Mouse (Mus musculus) G1E-ER4 (cell line): Measurements from ENCODE around the gene Acot7. TPM values are rescaled to one million over a fixed set of nuclear protein-coding genes. Genes with fewer than 3 reads are reported as not detected.

Experiments
- GATA1 ChIP-seq: IDR thresholded peaks from one replicate; pipeline ENCODE4 v1.8.0; 2012; ENCODE audit warnings: low read length, inconsistent platforms
- polyA plus RNA-seq: library from polyadenylated mRNA; stranded (reverse); fragments of >175 nt; gene quantifications from 2 replicates; pipeline ENCODE4 v1.2.3, GENCODE M21; 2012

Gene Acot7
- polyA plus RNA-seq, 1 experiment, result 28.6 TPM

DNA sequence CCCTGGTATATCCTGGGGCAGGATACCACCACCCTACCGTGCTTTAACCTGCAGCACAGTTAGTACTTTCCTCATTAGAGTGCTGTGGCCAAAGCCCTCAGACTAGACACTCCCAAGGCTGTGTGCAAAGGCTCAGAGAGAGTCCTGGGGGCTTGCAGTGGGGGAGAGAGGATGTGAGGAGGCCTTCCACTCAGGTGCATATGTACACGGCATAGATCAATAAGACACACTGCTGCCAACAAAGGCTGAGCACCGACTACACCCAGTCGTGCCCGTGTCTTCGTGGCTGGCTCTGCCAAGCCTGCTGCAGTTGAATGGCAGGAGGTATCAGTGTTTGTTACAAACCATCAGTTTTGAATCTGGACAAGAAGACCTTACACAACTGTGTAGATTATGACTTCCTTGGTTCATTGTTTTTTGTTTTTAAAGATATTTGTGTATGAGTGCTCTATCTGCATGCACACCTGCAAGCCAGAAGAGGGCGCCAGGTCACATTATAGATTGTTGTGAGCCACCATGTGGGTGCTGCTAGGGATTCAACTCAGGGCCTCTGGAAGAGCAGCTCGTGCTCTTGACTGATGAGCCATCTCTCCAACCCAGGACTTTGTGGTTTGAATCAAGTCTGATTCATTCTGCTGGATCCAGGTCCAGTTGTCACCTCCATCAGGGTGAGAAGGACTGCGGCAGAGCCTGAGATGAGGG is 87.1 kb downstream of the Acot7 start:
- no peak for TF ChIP-seq GATA1

DNA sequence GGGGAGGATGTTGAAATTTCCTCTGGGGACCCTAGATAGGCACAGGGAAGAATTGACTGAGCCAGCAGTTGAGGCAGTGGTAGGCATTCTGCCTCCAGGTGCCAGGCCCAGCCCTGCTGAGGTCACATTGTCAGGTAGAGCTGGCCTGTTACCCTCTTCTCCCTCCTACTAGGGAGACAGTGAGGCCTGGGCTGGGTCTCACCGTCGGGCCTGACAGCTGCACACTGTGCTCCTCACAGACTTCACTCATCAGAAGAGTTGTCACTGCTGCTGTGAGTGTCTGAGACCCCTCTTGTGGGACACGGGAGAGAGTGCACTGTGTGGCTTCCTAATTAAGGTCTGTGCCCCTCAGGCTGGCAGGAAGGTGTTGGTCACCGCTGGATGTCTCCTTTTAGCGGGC is 87.9 kb downstream of the Acot7 start:
- TF ChIP-seq GATA1, result no peak

DNA sequence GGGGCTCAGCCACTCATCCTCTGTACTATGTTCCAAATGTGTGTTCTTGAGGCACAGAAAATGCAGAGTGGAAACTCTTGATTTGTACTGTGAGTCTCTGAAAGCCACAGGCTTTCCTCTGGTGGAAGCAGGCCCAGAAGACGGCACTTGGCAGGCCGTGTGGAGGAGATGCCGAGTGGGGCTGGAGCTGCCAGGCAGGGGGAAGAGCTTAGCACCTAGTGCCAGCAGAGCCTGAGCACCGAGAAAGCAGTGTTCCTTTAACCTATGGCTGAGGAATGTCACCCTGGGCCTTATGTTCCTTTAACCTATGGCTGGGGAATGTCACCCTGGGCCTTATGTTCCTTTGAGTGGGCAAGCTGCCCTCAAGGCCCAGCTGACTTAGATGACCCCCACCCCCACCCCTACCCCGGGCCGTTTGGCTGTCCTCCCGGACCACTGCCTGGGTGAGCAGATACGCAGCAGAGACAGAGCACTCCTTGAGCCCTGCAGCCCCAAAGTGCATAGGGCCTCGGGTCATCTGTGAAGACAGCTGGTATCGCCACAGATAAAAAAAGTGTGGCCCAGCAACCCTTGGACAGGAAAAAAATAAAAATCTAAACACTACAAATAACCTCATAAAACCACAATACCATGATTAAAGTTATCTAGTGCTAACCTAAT is 88.4 kb downstream of the Acot7 start:
- TF ChIP-seq GATA1, result no peak

DNA sequence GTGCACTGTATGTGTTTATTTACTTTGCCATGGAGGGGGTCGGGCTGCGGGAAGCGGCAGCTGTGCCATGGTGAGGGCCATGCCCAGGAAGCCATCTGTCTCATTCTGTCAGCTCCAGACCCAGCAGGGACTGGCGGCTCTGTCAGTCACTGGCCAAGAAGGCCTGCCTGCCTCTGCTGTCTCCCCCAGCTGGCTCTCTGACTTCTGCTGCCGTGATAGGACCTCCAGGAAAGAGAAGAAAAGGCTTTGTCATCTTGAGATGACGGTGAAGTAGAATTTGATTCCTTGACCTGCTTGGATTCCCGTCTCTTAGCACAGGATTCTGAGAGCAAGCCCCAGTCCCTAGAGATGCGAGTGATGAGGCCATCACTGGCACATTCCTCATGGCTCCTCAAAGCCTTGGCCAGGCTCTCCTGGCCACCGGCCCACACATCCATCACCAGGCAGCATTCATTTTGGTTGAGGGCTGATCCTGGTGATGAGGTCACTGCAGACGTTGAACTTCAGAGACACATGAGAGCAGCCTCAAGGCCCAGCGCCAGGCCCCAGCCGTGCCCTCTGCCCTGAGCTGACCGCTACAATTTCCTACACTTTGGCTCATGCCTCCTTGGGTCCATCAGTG is 89.9 kb downstream of the Acot7 start:
- no peak for TF ChIP-seq GATA1

DNA sequence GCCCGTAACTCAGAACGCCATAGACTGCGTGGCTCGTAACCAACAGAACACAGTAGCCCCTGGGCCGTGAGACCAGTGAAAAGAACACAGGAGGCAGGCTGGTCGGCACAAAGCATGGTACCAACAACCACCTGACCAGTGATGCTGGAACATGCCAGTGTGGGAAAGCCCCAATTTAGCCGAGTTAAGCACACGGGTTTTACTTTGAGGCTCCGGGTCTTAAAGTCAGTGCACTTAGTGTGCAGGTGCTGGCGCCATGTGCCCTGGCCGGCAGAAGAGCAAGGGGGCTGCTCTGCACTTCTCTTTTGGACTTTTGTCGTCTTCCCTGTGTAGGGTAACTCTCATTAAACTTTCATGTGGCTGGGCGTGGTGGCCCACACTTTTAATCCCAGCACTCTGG is 92.0 kb downstream of the Acot7 start:
- TF ChIP-seq GATA1, result no peak

DNA sequence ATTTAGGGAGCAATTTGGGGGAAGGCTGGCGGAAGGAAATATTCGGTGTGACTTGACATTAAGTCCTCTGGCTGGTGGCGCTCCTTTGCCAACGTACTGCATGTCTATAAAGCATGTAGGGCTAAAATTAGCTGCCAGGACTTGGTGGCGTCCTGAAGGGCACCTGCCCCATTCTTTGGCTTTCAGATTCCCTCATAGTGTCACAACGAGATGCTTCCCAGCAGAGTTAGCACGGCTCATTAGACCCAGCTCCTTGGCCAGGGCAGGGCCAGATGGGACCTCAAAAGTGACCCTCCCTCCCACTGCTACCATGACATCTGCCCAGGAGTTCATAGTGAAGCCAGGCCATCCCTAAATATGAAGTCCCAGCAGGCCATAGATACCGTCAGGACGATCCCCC is 92.7 kb downstream of the Acot7 start:
- no peak for TF ChIP-seq GATA1

DNA sequence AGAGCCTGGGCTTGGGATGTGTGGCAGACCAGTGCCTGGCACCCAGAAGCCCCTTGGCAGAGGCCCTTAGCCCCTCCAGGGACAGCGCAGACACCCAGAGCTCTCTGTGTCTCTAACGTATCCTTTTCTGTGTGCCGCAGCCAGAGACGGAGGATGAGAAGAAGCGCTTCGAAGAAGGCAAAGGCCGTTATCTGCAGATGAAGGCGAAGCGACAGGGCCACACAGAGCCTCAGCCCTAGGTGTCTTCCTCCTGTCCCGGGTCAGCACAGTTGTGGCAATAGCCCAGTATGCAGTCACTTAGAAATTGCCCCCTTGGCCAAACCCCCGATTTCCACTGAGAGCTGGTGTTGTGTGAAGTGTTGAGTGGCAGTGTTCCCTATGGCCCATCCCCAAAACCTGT is 93.4 kb downstream of the Acot7 start:
- TF ChIP-seq GATA1, result no peak

DNA sequence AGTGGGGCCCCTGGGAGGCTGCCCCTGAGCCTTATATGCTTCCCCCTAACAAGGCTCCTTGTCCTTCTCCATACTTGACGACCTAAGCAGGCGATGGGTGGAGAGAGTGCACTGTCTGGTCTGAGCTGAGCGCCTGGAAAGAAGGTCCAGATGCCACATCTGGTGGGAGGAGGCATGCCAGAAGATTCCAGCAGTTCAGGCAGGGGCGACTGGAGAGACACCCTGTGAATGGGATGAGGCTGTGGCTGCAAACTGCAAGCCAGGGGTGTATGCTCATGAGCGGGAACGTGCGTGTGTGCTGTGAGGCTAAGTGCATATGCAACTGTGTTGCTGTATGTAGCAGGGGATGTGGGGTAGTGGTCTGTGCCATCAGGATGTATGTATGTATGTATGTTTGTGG is 94.1 kb downstream of the Acot7 start:
- no peak for TF ChIP-seq GATA1

DNA sequence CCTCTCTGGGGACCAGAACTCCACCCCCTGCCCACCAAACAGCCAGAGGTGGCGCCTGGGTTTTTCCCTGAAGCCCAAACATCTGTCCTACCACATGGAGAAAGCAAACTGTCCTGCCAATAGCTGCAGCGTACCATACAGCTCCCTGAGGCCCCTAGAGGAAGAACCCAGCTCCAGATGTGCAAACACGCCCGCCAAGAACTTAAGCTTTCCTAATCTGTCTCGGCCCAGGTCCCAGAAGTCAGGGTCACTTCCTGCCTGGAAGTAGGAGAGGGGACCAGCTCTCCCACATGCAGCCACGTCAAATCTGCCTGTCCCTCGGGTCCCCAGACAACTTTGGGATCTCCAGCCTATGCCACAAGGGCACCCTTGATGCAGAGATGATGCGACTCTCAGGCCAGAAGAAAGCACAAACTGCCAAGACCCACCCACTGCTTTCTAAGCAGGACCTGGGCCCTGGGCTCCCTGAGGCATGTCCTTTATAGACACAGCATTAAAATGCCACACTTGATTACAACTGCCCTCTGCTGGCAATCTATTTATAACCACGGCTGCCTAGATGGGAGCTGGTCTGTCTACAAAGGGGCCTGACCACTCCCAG is 94.6 kb downstream of the Acot7 start:
- TF ChIP-seq GATA1, result no peak

DNA sequence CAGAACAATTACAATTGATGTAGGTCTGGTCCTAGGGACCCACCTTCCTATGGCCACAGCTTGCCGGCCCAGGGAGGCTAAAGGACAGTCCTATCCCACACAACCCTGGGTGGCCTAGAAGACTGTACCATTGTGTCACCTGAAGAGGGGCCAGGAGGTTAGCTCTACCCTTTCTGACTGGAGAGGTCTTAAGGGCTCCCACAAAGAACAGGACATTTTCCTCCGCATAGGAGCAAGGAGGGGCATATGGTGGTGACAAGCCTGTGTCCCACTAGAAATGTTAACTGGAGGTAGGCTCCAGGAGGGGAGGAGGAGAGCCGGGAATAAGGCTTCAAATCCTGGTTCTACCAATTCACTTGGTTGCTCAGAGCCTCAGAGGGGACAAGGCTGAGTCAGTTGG is 95.3 kb downstream of the Acot7 start:
- TF ChIP-seq GATA1, result no peak

DNA sequence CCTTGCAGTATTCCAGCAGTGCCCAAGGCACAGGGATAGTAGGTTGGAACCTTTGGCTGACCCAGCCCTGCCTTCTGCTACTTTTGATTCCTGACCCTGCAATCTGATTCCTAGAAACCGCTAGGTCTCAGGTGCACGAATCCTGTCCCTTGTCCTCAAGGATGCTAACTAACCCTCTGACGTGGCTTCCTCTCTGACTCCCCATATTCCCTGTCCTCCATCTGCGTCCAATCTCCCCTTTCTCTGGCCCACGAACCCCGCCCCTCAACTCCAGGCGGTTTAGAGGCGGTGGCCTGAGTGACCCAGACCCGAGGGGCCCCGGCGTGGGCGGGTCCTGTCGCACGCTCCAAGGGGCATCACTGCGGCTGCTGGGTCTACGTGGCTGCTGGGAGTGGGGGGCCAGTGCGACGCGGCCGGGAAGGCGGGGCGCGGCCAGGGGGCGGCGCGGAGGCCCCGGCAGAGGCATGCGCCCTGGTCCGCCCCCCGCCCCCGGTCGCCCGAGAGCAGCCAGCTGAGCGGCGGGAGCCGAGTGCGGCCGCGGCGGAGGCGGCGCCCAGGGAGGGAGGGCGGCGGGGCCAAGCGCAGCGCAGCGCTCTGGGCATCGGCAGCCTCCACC is 95.8 kb downstream of the Acot7 start, which contains the start of gene Gpr153:
Gene Gpr153 (plus strand): TSS at position 612 of the 616 bp plus-strand sequence.
- no peak for TF ChIP-seq GATA1

DNA sequence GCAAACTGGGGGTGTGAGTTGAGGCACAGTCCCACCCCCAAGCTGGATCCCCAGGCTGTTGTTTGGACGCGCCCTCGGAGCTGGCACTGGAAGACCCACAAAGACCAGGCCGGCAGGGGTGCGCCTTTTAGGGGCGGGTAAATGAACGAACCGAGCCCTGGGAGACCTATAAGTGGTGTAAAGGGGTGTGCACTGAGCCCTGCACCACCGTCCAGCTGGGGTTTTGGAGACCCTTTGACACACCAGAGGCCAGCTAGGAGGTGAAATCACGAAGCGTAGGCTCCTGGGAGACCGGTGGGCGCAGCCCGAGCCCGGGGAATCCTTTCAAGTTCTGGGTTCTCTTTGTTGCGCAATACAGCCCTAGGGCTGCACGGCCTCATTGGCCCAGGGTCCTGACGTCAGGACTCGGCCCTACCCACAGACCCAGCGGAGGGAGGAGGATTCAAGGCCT is 96.8 kb downstream of the Acot7 start:
- no peak for TF ChIP-seq GATA1

DNA sequence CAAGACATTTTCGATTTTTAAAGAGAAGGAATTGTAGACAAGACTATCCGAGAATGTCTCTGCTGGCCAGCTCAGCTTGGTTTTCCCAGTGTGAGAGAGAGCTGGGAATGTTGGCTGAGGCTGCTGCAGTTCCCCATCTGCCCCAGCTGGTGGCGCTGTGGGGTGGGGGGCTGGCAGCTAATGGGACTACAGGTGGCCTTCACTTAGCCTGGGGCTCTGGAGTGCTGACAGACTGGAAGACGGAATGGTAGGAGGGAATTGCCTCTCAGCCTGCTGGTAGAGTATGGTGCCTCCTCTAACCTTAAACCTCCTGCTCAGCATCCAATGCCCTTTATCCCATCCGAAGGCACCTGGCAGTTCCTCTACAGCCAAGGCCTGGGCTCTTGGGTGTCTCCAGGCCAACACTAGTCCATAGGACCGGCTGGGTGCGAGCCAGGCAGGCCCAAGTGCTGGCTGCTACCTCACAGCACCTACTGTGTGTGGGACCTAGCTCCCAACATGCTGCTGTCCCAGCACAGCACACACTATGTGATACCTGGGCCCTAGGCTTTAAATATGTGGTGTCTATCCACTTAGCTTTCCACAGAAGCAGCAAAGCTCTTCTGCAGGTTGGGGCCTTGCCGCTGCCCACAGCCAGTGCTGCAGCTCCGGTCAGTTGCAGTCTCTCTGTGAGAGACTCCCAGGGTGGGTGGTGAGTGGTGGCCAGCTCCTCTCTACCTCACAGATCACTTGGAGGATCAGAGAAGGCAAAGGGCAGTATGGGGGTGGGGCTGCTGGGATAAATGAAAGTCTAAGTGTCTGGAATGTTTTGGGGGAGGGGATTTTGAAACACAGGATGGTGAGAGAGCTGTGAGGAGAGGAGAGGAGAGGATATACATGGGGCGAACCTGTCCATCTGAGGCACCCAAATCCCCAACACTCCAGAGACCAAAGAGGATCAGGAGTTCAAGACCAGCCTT is 98.7 kb downstream of the Acot7 start:
- no peak for TF ChIP-seq GATA1

DNA sequence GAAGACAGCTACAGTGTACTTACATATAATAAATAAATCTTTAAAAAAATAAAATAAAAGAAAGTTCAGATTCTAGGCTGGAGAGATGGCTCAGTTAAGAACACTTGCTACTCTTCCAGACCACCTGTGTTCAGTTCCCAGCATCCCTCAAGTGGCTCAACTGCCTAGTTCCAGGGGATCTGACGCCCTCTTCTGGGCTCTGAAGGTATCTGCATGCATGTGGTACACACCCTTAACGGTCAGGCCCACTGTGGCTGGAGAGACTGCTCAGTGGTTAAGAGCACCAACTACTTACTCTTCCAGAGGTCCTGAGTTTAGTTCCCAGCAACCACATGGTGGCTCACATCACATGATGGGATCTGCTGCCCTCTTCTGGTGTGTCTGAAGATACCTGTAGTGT is 100.0 kb downstream of the Acot7 start:
- no peak for TF ChIP-seq GATA1

DNA sequence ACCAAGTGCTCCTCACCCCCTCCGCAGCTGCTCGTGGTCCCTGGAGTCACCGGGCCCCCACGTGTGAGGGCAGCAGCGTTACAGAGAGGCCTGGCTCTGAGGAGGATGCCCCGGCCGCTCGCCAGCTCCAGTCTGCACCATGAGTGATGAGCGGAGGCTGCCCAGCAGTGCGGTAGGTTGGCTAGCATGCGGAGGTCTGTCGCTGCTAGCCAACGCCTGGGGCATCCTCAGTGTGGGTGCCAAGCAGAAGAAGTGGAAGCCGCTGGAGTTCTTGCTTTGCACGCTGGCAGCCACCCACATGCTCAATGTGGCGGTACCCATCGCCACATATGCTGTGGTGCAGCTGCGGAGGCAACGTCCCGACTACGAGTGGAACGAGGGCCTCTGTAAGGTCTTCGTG is 101.1 kb downstream of the Acot7 start:
- TF ChIP-seq GATA1, result no peak

DNA sequence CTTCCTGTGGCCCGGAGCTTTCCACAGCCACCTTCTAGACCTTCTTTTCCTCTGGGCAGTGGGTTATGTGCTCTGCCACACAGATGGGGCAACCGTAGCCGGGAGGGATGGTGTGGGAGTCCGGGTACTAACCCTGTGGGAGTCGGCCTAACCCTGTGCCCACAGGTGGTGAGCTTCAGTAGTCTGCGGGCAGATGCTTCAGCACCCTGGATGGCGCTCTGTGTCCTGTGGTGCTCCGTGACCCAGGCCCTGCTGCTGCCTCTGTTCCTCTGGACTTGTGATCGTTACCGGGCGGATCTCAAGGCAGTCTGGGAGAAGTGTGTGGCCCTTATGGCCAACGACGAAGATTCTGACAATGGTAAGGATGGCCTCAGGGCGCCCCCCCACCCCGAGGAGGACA is 103.7 kb downstream of the Acot7 start:
- no peak for TF ChIP-seq GATA1
